Mouse (Mus musculus): Measurements from ENCODE around the gene Stat5a. TPM values are rescaled to one million over a fixed set of nuclear protein-coding genes. Genes with fewer than 3 reads are reported as not detected.

Gene Stat5a
- polyA plus RNA-seq, 1 experiment from 2014 or later, result 1.6 TPM

DNA sequence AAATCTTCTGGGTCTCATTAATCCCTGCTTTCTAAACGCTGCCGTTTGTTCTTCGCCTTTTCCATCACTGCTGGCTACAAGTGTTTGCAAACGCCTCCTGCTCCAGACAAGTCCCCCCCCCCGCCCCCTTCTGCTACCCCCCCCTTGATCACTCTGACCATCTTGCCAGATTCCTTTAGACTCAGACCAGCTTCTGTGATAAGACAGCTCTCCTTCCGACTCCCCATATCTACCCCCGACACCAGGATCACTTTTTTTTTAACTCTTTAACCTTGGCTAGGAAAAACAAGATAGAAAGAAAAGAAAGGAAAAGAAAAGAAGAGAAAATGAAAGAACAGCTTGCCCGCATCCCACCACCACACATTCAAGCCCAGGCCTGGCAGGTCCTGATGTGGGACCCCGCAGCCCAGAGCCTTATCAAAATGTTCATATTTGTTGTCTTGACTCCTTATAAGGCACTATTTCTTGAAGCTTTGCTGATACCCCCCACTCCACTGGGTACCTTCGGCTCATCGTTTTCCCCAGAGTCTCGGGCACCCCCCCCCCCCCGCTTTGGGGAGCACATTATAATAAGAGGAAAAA is 9.6 kb upstream of the Stat5a start:
- H3K36me3 ChIP-seq (replicated peaks; ENCODE audit: control insufficient read depth, insufficient read depth, low read depth, low read length), result no peaks in the 10 kb centered on the region
- H3K9me3 ChIP-seq (replicated peaks; ENCODE audit: control insufficient read depth, low read length), result no peaks in the 10 kb centered on the region
- H3K27me3 ChIP-seq (ENCODE audit: control insufficient read depth, insufficient read depth, low read length), result no peaks in the 10 kb centered on the region
- no peaks in the 10 kb centered on the region; the same call in 1 of the 2 replicates for H3K4me1 ChIP-seq (ENCODE audit: control insufficient read depth, insufficient read depth, low read length)
- peak overlapping the region; percentile 94 for H3K4me2 ChIP-seq (ENCODE audit: low read depth, low read length)
- peak overlapping the region; percentile 91 for H3K4me3 ChIP-seq (ENCODE audit: low read depth, low read length)
- H3K27ac ChIP-seq (replicated peaks; ENCODE audit: low read depth, low read length), result no peak overlapping the region
- H3K9ac ChIP-seq (replicated peaks; ENCODE audit: low read length), result peak overlapping the region; percentile 96
- ATAC-seq (replicated peaks; ENCODE audit: insufficient number of reproducible peaks, low FRiP score, low TSS enrichment, low read depth), result no peak
- DNase-seq (ENCODE audit: low spot score), result peak; percentile 4
- 3% methylated on average over 12 of the region's 13 CpGs for WGBS

DNA sequence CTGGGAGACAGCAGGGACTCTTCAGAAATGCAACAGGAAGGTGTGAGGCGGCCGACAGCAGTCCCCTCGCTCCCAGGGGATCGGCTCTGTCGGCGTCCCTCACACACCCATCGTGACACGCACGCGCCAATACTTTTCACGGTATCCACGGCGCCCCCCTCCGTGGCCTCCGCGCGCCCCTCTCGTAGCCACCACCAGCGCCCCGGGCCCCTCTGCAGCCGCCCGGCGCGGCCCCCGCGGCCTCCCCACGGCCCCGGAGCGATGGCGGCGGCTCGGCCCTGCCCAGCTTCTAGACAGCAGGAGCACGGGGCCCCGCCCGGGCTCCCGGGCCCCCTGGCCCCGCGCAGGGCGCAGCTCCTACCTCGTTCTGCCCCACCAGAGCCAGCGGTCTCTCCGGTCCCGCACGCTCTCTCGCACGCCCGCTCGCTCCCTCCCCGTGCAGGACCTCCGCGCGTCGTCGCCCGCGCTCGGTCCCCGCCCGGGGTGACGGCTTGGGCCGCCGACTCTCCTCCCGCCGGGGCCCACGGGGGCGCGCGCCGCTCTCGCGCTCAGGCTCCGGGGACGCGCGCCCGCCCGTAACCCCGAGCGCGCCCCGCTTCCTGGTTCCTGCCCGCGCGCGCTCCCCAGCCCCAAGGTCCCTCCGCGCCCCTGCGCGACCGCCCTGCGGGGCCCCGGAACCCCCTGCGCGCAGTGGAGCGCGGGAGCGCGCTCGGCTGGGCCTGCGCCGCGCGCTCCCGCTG is 8.9 kb upstream of the Stat5a start, which contains the start of gene Stat5b:
Gene Stat5b, minus strand, starts transcription at position 687 of the 740 bp plus-strand sequence.
- ATAC-seq (replicated peaks; ENCODE audit: insufficient number of reproducible peaks, low FRiP score, low TSS enrichment, low read depth) (peak; percentile 79), DNase-seq (ENCODE audit: low spot score) (peak; percentile 78)
- peak within 1 kb of the TSS; percentile 94 for H3K4me2 ChIP-seq (ENCODE audit: low read depth, low read length)
- under 1% methylated on average over 73 of the region's 104 CpGs for WGBS
- H3K27ac ChIP-seq (replicated peaks; ENCODE audit: low read depth, low read length), result peak within 1 kb of the TSS; percentile 28; the same call in 1 of the 2 replicates
- H3K9me3 ChIP-seq (replicated peaks; ENCODE audit: control insufficient read depth, low read length), result no peaks in the 10 kb centered on the region
- H3K4me3 ChIP-seq (ENCODE audit: low read depth, low read length), result peak within 1 kb of the TSS; percentile 91
- H3K9ac ChIP-seq (replicated peaks; ENCODE audit: low read length), result peak within 1 kb of the TSS; percentile 96
- H3K36me3 ChIP-seq (replicated peaks; ENCODE audit: control insufficient read depth, insufficient read depth, low read depth, low read length), result no peaks in the 10 kb centered on the region
- H3K4me1 ChIP-seq (ENCODE audit: control insufficient read depth, insufficient read depth, low read length), result no peaks in the 10 kb centered on the region; the same call in 1 of the 2 replicates
- H3K27me3 ChIP-seq (ENCODE audit: control insufficient read depth, insufficient read depth, low read length), result no peaks in the 10 kb centered on the region

DNA sequence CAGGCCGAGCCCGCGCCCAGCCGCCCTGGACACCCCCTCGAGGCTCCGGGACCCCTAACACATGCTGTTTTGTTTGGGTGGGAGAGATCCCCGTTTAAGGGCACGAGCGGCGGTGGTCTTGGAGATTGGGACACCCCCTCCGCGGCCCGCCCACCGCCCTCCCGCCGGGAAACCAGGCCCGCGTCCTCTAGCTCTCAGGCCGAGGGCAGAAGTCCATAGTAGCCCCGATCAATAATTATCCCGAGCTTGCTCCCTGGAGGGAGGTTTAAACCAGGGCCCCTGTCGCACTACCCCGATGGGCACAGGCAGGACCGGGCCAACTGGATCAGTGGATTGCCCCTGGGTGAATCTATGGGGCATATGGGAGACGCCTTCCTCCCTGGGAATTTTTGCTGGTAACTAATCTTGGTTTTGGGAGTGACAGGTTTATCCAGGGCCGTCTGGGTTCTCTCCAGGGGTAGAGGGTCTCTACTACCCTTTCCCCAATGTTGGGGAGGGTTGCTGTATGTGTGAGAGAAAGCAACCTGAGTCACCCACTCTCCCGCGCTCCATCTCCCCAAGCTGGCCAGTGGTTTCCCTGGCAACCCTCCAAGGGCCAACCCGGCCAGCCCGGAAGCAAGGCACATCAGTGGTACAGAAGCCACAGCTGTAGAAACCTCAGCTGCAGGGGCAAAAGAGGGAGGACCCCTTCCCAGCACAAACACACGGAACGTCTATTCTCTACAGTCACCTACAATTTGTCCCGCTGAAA is 8.2 kb upstream of the Stat5a start:
- Histone ChIP-seq H3K4me2 (ENCODE audit: low read depth, low read length) (peak overlapping the region; percentile 94), H3K27ac (replicated peaks; ENCODE audit: low read depth, low read length) (peak overlapping the region; percentile 28; the same call in 1 of the 2 replicates), H3K36me3 (replicated peaks; ENCODE audit: control insufficient read depth, insufficient read depth, low read depth, low read length) (no peaks in the 10 kb centered on the region), H3K27me3 (ENCODE audit: control insufficient read depth, insufficient read depth, low read length) (no peaks in the 10 kb centered on the region), H3K9ac (replicated peaks; ENCODE audit: low read length) (peak overlapping the region; percentile 96), H3K4me1 (ENCODE audit: control insufficient read depth, insufficient read depth, low read length) (no peaks in the 10 kb centered on the region; the same call in 1 of the 2 replicates), H3K9me3 (replicated peaks; ENCODE audit: control insufficient read depth, low read length) (no peaks in the 10 kb centered on the region), H3K4me3 (ENCODE audit: low read depth, low read length) (peak overlapping the region; percentile 91)
- peak; percentile 78 for ATAC-seq (replicated peaks; ENCODE audit: insufficient number of reproducible peaks, low FRiP score, low TSS enrichment, low read depth)
- under 1% methylated on average over 32 of the region's 33 CpGs for WGBS
- peak; percentile 64 for DNase-seq (ENCODE audit: low spot score)

DNA sequence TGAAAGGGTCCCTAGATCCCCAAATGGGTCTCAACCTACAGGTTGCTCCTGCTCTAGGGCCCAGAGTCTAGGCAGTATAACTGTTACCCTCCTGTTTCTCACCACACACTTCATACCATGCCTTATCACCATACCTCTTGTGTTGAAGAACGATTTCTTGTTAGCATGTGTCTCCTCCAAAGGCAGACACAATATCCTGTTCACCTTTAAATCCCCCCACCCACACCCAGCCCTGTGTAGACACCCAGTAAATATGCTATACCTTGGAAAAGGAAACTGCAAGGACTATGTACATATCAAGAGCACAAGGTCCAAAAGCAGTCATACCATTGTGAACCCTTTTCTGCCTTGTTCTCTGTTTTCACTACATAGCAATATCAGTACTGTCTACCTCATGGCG is 7.1 kb upstream of the Stat5a start:
- H3K4me3 ChIP-seq (ENCODE audit: low read depth, low read length), result no peak overlapping the region
- H3K27ac ChIP-seq (replicated peaks; ENCODE audit: low read depth, low read length), result no peak overlapping the region
- H3K9ac ChIP-seq (replicated peaks; ENCODE audit: low read length), result no peak overlapping the region
- H3K9me3 ChIP-seq (replicated peaks; ENCODE audit: control insufficient read depth, low read length), result no peaks in the 10 kb centered on the region
- H3K4me1 ChIP-seq (ENCODE audit: control insufficient read depth, insufficient read depth, low read length), result no peaks in the 10 kb centered on the region; the same call in 1 of the 2 replicates
- ATAC-seq (replicated peaks; ENCODE audit: insufficient number of reproducible peaks, low FRiP score, low TSS enrichment, low read depth), result no peak
- DNase-seq (ENCODE audit: low spot score), result no peak
- 92% methylated on average over 2 of the region's 2 CpGs for WGBS
- no peaks in the 10 kb centered on the region for H3K27me3 ChIP-seq (ENCODE audit: control insufficient read depth, insufficient read depth, low read length)
- H3K4me2 ChIP-seq (ENCODE audit: low read depth, low read length), result no peak overlapping the region
- no peaks in the 10 kb centered on the region for H3K36me3 ChIP-seq (replicated peaks; ENCODE audit: control insufficient read depth, insufficient read depth, low read depth, low read length)

DNA sequence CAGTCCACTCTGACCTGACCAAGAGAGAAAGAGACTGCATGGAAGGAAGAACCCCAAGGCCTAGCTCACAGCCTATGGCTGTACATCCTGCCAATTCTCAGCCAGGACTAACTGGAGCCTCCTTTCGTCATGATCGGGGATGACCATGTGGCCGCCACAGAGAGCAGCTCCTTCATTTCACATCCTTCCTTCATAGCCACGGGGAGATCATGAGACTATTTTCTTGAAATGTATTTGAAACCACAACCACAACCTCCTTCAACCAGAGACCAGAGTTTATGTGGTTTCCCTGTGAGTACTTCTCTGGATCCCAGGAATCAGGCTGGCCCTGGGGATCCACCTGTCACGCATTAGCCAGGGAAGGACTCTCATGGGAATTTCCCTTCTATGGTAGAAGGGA is 6.1 kb upstream of the Stat5a start:
- Histone ChIP-seq H3K4me3 (ENCODE audit: low read depth, low read length) (no peak overlapping the region), H3K27ac (replicated peaks; ENCODE audit: low read depth, low read length) (no peak overlapping the region), H3K9ac (replicated peaks; ENCODE audit: low read length) (no peak overlapping the region), H3K4me1 (ENCODE audit: control insufficient read depth, insufficient read depth, low read length) (no peaks in the 10 kb centered on the region; the same call in 1 of the 2 replicates), H3K36me3 (replicated peaks; ENCODE audit: control insufficient read depth, insufficient read depth, low read depth, low read length) (no peaks in the 10 kb centered on the region), H3K9me3 (replicated peaks; ENCODE audit: control insufficient read depth, low read length) (no peaks in the 10 kb centered on the region), H3K4me2 (ENCODE audit: low read depth, low read length) (no peak overlapping the region), H3K27me3 (ENCODE audit: control insufficient read depth, insufficient read depth, low read length) (no peaks in the 10 kb centered on the region)
- 80% methylated on average over 5 of the region's 5 CpGs for WGBS
- DNase-seq (ENCODE audit: low spot score) (no peak), ATAC-seq (replicated peaks; ENCODE audit: insufficient number of reproducible peaks, low FRiP score, low TSS enrichment, low read depth) (no peak)

DNA sequence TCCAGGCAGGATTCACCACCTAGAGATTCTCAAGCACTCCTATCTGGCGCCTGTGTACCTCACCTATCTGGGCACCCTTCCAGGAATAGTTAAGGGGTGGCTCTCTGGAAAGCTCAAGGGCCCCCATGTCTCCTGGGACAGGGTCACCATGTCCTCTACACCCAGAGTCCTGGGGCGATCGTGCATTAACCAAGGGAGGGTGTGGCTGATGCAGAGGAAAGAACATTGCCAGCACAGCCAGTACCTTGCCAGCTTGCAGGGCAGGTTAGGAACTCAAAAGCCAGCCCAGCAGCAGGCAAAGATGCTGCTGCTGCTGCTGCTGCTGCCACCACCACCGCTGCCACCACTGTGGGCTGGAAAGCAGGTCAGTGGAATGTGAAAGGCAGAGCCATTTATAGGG is 4.9 kb upstream of the Stat5a start:
- Histone ChIP-seq H3K4me1 (ENCODE audit: control insufficient read depth, insufficient read depth, low read length) (no peaks in the 10 kb centered on the region; the same call in 1 of the 2 replicates), H3K4me3 (ENCODE audit: low read depth, low read length) (no peak overlapping the region), H3K9ac (replicated peaks; ENCODE audit: low read length) (no peak overlapping the region), H3K36me3 (replicated peaks; ENCODE audit: control insufficient read depth, insufficient read depth, low read depth, low read length) (no peaks in the 10 kb centered on the region), H3K27me3 (ENCODE audit: control insufficient read depth, insufficient read depth, low read length) (0 out of 2 replicates have a peak, but pooled peaks cover 1% of the 10 kb centered on the region), H3K9me3 (replicated peaks; ENCODE audit: control insufficient read depth, low read length) (no peaks in the 10 kb centered on the region), H3K27ac (replicated peaks; ENCODE audit: low read depth, low read length) (no peak overlapping the region), H3K4me2 (ENCODE audit: low read depth, low read length) (no peak overlapping the region)
- WGBS, result 59% methylated on average over 4 of the region's 4 CpGs
- ATAC-seq (replicated peaks; ENCODE audit: insufficient number of reproducible peaks, low FRiP score, low TSS enrichment, low read depth), result no peak
- DNase-seq (ENCODE audit: low spot score), result no peak

DNA sequence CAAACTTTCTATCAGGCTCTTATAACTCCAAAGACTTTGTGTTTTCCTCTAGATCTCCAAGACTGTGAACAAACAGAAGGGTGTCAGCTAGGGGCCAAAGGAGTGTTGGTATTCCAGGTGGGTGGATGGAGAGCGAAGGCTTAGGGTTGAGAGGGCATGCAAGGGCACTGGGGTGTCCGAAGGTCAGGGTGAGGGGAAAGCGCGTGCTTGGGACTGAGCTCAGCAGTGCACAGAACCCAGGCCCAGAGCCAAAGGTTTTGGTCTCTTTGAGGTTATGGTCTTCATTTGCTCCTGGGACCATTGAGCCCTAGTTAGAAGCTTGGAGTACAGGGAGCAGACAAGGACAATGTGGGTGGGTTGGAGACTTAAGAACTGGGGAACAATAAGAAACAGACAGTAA is 4.0 kb upstream of the Stat5a start:
- DNase-seq (ENCODE audit: low spot score), result no peak
- H3K27ac ChIP-seq (replicated peaks; ENCODE audit: low read depth, low read length), result no peak overlapping the region
- no peaks in the 10 kb centered on the region for H3K9me3 ChIP-seq (replicated peaks; ENCODE audit: control insufficient read depth, low read length)
- 83% methylated on average over 4 of the region's 4 CpGs for WGBS
- peaks cover 4% of the 10 kb centered on the region; the same call in 1 of the 2 replicates for H3K27me3 ChIP-seq (ENCODE audit: control insufficient read depth, insufficient read depth, low read length)
- no peaks in the 10 kb centered on the region for H3K36me3 ChIP-seq (replicated peaks; ENCODE audit: control insufficient read depth, insufficient read depth, low read depth, low read length)
- no peak overlapping the region for H3K4me3 ChIP-seq (ENCODE audit: low read depth, low read length)
- H3K9ac ChIP-seq (replicated peaks; ENCODE audit: low read length), result no peak overlapping the region
- ATAC-seq (replicated peaks; ENCODE audit: insufficient number of reproducible peaks, low FRiP score, low TSS enrichment, low read depth), result no peak
- no peaks in the 10 kb centered on the region; the same call in 1 of the 2 replicates for H3K4me1 ChIP-seq (ENCODE audit: control insufficient read depth, insufficient read depth, low read length)
- H3K4me2 ChIP-seq (ENCODE audit: low read depth, low read length), result no peak overlapping the region

Data from embryonic facial prominence, embryonic 11.5 days (tissue).